25 mouse cellular contexts compared by ENCODE assay signal in the genomic region with DNA sequence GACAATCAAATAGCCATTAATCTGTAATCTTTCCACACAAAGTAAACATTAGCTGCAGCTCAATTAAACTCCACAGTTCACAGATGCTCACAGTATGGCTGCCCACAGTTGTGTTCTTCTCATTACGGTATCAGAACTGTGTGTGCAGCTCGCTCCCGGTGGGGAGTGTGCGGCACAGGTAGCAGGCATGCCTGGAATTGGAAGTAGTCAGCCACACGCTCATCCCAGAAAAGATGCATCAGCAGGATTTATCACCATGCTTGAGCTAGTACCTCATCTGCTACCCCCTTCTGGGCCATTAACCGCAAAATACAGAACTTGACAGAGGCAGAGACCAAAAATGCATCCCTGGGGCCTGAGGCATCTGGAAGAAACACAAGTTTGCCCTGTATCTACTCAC.
"Had no signal": no experiment of that assay in that cellular context is flagged by ENCODE, and none has a peak within 500 bp of the region (broad histone marks: within the 10 kb centered on the region; RNA-seq: fewer than 3 reads in every experiment).

No protein-coding gene starts in this region.

- H3K9me3 ChIP-seq: heart, embryonic 15.5 days; hindbrain, embryonic 15.5 days; intestine, embryonic 15.5 days; limb, embryonic 15.5 days had no signal

- H3K36me3 ChIP-seq: heart, embryonic 13.5 days; heart, embryonic 15.5 days; hindbrain, embryonic 13.5 days; hindbrain, embryonic 15.5 days; intestine, embryonic 15.5 days; limb, embryonic 13.5 days; limb, embryonic 15.5 days; liver, embryonic 12.5 days had no signal

- H3K4me1 ChIP-seq: heart, embryonic 13.5 days; hindbrain, embryonic 13.5 days; hindbrain, embryonic 15.5 days; intestine, embryonic 15.5 days; limb, embryonic 13.5 days; limb, embryonic 15.5 days; liver, embryonic 12.5 days had no signal

- H3K4me2 ChIP-seq: heart, embryonic 11.5 days; heart, embryonic 13.5 days; heart, embryonic 15.5 days; hindbrain, embryonic 13.5 days; hindbrain, embryonic 15.5 days; intestine, embryonic 15.5 days; limb, embryonic 13.5 days; limb, embryonic 15.5 days; liver, embryonic 12.5 days had no signal

- DNase-seq: gastrocnemius, postnatal 14 days; gastrocnemius, postnatal 36 days; heart, adult 11 months; heart, adult 2 months; heart, postnatal 14 days; heart, postnatal 36 days; kidney, adult 18-20 months; kidney, adult 8-10 months; kidney, postnatal 14 days; kidney, postnatal 4 days; layer of hippocampus, adult 9-11 months; layer of hippocampus, postnatal 36 days; left cerebral cortex, postnatal 4 days had no signal

- H3K9ac ChIP-seq: heart, embryonic 13.5 days; heart, embryonic 15.5 days; hindbrain, embryonic 13.5 days; hindbrain, embryonic 15.5 days; intestine, embryonic 15.5 days; limb, embryonic 13.5 days; limb, embryonic 15.5 days; liver, embryonic 12.5 days; liver, embryonic 14.5 days had no signal

- ATAC-seq: inflammation-experienced regulatory T-cells, adult 6 months; intestine, embryonic 15.5 days; intestine, postnatal 0 days; liver, embryonic 12.5 days had no signal

- H3K27me3 ChIP-seq: heart, embryonic 13.5 days; heart, embryonic 15.5 days; hindbrain, embryonic 13.5 days; hindbrain, embryonic 15.5 days; intestine, embryonic 15.5 days; limb, embryonic 15.5 days; liver, embryonic 12.5 days had no signal

- H3K27ac ChIP-seq: heart, adult 2 months; heart, embryonic 13.5 days; heart, embryonic 15.5 days; hindbrain, embryonic 13.5 days; hindbrain, embryonic 15.5 days; intestine, embryonic 15.5 days; limb, embryonic 13.5 days; limb, embryonic 15.5 days; liver, embryonic 12.5 days; liver, embryonic 14.5 days had no signal

- H3K4me3 ChIP-seq: heart, adult 2 months; heart, embryonic 13.5 days; heart, embryonic 15.5 days; hindbrain, embryonic 13.5 days; hindbrain, embryonic 15.5 days; intestine, embryonic 15.5 days; limb, embryonic 13.5 days; limb, embryonic 15.5 days; liver, embryonic 12.5 days had no signal
